Mouse (Mus musculus): ENCODE measurements around the gene Pfn1. TPM values are rescaled to one million over a fixed set of nuclear protein-coding genes. Genes with fewer than 3 reads are reported as not detected.
A peak's percentile ranks its signal among the peaks of the same experiment; 100 is the strongest.

The Pfn1 gene
- polyA plus RNA-seq, 1 experiment: 1,173 TPM

DNA sequence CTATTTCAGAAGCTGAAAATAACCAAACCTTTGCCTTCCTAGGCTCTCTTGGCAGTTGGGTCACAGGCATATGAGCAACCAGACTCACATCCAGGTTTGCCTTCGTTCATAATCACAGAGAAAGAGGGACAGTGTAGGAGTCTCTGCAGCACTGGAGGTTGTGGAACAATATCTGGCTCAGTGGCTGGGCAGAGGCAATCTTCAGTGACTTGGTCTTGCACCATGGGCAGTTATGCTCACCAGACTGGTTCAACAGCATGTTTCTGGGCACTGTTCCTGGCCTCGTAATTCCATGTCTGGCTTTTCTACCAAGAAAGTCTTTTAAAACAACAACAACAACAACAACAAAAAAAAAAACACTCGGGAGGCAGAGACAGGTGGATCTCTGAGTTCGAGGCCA, 18.8 kb downstream of the Pfn1 start:
- TF ChIP-seq CTCF (IDR thresholded peaks at IDR 0.05; ENCODE audit: control insufficient read depth, insufficient read depth, low read length): no peak
- no peak for TF ChIP-seq POLR2A (IDR thresholded peaks at IDR 0.05; ENCODE audit: borderline replicate concordance, control insufficient read depth, low read depth, low read length)
- Histone ChIP-seq H3K4me1 (ENCODE audit: control insufficient read depth, insufficient read depth, low read length) (peaks cover 2% of the 10 kb centered on the region; the same call in 1 of the 2 replicates), H3K27ac (ENCODE audit: control insufficient read depth, insufficient read depth, low read depth, low read length, poor library complexity) (no peak overlapping the region), H3K4me3 (replicated peaks; ENCODE audit: control insufficient read depth, low read depth, low read length) (no peak overlapping the region)
- 78% methylated on average over 4 of the region's 4 CpGs for WGBS

- H3K4me3 ChIP-seq (replicated peaks; ENCODE audit: control insufficient read depth, low read depth, low read length): no peak overlapping the region
- TF ChIP-seq CTCF (IDR thresholded peaks at IDR 0.05; ENCODE audit: control insufficient read depth, insufficient read depth, low read length) (no peak), POLR2A (IDR thresholded peaks at IDR 0.05; ENCODE audit: borderline replicate concordance, control insufficient read depth, low read depth, low read length) (no peak)
- H3K27ac ChIP-seq (ENCODE audit: control insufficient read depth, insufficient read depth, low read depth, low read length, poor library complexity): no peak overlapping the region
- 40% methylated on average over 7 of the region's 7 CpGs for WGBS
- H3K4me1 ChIP-seq (ENCODE audit: control insufficient read depth, insufficient read depth, low read length): no peaks in the 10 kb centered on the region
These were observed 24.3 kb downstream of the Pfn1 start for GRCm38 (mm10) chr11:70630129-70630528.

DNA sequence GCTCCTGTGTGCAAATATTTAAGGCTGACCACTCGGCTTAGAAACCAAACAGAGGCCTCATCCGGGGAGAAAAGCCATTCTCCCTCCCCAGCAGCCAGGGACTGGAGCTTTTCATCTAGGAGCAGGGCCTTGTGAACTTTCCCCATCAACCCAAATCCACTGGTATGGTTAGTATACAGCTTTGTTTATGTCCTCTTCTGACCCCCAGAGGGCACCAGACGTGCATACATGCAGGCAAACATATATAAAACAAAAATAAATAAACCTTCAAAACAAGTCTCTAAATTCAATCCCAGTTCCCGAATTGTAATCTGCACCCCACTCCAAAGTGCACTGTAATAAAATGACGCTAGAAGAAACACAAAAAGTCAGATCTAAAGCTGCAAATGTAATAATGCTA, 24.9 kb downstream of the Pfn1 start:
- Histone ChIP-seq H3K4me1 (ENCODE audit: control insufficient read depth, insufficient read depth, low read length) (no peaks in the 10 kb centered on the region), H3K4me3 (replicated peaks; ENCODE audit: control insufficient read depth, low read depth, low read length) (no peak overlapping the region), H3K27ac (ENCODE audit: control insufficient read depth, insufficient read depth, low read depth, low read length, poor library complexity) (no peak overlapping the region)
- WGBS: 46% methylated on average over 5 of the region's 5 CpGs
- TF ChIP-seq CTCF (IDR thresholded peaks at IDR 0.05; ENCODE audit: control insufficient read depth, insufficient read depth, low read length) (peak; percentile 42), POLR2A (IDR thresholded peaks at IDR 0.05; ENCODE audit: borderline replicate concordance, control insufficient read depth, low read depth, low read length) (no peak)

GRCm38 (mm10) chr11:70628431-70628830, 26.0 kb downstream of the Pfn1 start:
- TF ChIP-seq CTCF (IDR thresholded peaks at IDR 0.05; ENCODE audit: control insufficient read depth, insufficient read depth, low read length) (no peak), POLR2A (IDR thresholded peaks at IDR 0.05; ENCODE audit: borderline replicate concordance, control insufficient read depth, low read depth, low read length) (no peak)
- Histone ChIP-seq H3K4me3 (replicated peaks; ENCODE audit: control insufficient read depth, low read depth, low read length) (no peak overlapping the region), H3K4me1 (ENCODE audit: control insufficient read depth, insufficient read depth, low read length) (no peaks in the 10 kb centered on the region), H3K27ac (ENCODE audit: control insufficient read depth, insufficient read depth, low read depth, low read length, poor library complexity) (no peak overlapping the region)
- 61% methylated on average over 2 of the region's 2 CpGs for WGBS

GRCm38 (mm10) chr11:70626877-70627276, 27.6 kb downstream of the Pfn1 start:
- no peak overlapping the region for H3K4me3 ChIP-seq (replicated peaks; ENCODE audit: control insufficient read depth, low read depth, low read length)
- no peak overlapping the region for H3K27ac ChIP-seq (ENCODE audit: control insufficient read depth, insufficient read depth, low read depth, low read length, poor library complexity)
- no peaks in the 10 kb centered on the region; the same call in 1 of the 2 replicates for H3K4me1 ChIP-seq (ENCODE audit: control insufficient read depth, insufficient read depth, low read length)
- 69% methylated on average over 4 of the region's 4 CpGs for WGBS
- TF ChIP-seq CTCF (IDR thresholded peaks at IDR 0.05; ENCODE audit: control insufficient read depth, insufficient read depth, low read length) (no peak), POLR2A (IDR thresholded peaks at IDR 0.05; ENCODE audit: borderline replicate concordance, control insufficient read depth, low read depth, low read length) (no peak)

GRCm38 (mm10) chr11:70625473-70625872, 29.0 kb downstream of the Pfn1 start:
- no peak overlapping the region for H3K4me3 ChIP-seq (replicated peaks; ENCODE audit: control insufficient read depth, low read depth, low read length)
- WGBS: 29% methylated on average over 4 of the region's 4 CpGs
- TF ChIP-seq CTCF (IDR thresholded peaks at IDR 0.05; ENCODE audit: control insufficient read depth, insufficient read depth, low read length) (peak; percentile 70), POLR2A (IDR thresholded peaks at IDR 0.05; ENCODE audit: borderline replicate concordance, control insufficient read depth, low read depth, low read length) (no peak)
- no peak overlapping the region for H3K27ac ChIP-seq (ENCODE audit: control insufficient read depth, insufficient read depth, low read depth, low read length, poor library complexity)
- H3K4me1 ChIP-seq (ENCODE audit: control insufficient read depth, insufficient read depth, low read length): no peaks in the 10 kb centered on the region; the same call in 1 of the 2 replicates

DNA sequence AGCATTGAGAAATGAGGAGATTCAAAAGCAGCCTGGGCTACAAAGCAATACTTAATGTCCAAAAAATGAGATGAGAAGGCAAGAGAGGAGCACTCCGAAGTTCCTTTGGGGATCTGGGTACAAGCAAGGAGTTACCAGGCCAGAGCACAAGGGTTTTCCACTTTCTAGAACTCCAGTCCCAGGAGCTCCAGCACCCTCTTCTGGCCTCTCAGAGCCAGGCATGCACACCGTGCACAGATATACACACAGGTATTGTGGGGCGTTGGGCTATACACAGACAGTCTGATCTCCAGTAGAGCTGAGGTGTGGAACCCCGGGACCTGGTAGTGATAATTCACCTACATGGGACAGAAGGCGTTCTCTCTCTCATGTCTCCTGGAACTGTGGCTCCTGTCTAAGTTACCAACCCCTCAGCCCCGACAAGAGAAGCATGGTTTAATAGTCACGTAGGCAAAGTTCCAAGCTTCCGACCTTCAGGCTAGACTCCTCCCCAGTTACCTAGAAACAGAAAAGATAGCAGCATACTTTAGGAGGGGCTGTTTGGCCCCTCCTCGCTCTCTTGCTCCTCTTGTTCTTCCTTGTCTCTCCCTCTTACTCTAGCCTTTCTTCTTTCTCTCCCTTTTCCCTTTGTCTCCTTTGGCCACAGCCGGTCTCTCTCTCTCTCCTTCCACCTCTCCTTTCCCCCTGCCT, 31.2 kb downstream of the Pfn1 start:
- Histone ChIP-seq H3K27ac (ENCODE audit: control insufficient read depth, insufficient read depth, low read depth, low read length, poor library complexity) (no peak overlapping the region), H3K4me1 (ENCODE audit: control insufficient read depth, insufficient read depth, low read length) (no peaks in the 10 kb centered on the region; the same call in 1 of the 2 replicates), H3K4me3 (replicated peaks; ENCODE audit: control insufficient read depth, low read depth, low read length) (no peak overlapping the region)
- 82% methylated on average over 10 of the region's 10 CpGs for WGBS
- TF ChIP-seq POLR2A (IDR thresholded peaks at IDR 0.05; ENCODE audit: borderline replicate concordance, control insufficient read depth, low read depth, low read length): no peak
- TF ChIP-seq CTCF (IDR thresholded peaks at IDR 0.05; ENCODE audit: control insufficient read depth, insufficient read depth, low read length): peak; percentile 21; the same call in 1 of the 2 replicates

GRCm38 (mm10) chr11:70621972-70622814, 32.3 kb downstream of the Pfn1 start:
- WGBS: 70% methylated on average over 7 of the region's 7 CpGs
- no peak overlapping the region for H3K4me3 ChIP-seq (replicated peaks; ENCODE audit: control insufficient read depth, low read depth, low read length)
- no peak for TF ChIP-seq CTCF (IDR thresholded peaks at IDR 0.05; ENCODE audit: control insufficient read depth, insufficient read depth, low read length)
- TF ChIP-seq POLR2A (IDR thresholded peaks at IDR 0.05; ENCODE audit: borderline replicate concordance, control insufficient read depth, low read depth, low read length): no peak
- H3K4me1 ChIP-seq (ENCODE audit: control insufficient read depth, insufficient read depth, low read length): no peaks in the 10 kb centered on the region; the same call in 1 of the 2 replicates
- no peak overlapping the region for H3K27ac ChIP-seq (ENCODE audit: control insufficient read depth, insufficient read depth, low read depth, low read length, poor library complexity)
